Mouse (Mus musculus) G1E-ER4 (cell line): Measurements from ENCODE around the gene Nfatc4. TPM values are rescaled to one million over a fixed set of nuclear protein-coding genes. Genes with fewer than 3 reads are reported as not detected.

Experiments used
- GATA1 ChIP-seq: IDR thresholded peaks from one replicate; pipeline ENCODE4 v1.8.0; 2012; ENCODE audit warnings: low read length, inconsistent platforms
- polyA plus RNA-seq: library from polyadenylated mRNA; stranded (reverse); fragments of >175 nt; gene quantifications from 2 replicates; pipeline ENCODE4 v1.2.3, GENCODE M21; 2012

Nfatc4 gene
- polyA plus RNA-seq, 1 experiment = 0.04 TPM

DNA sequence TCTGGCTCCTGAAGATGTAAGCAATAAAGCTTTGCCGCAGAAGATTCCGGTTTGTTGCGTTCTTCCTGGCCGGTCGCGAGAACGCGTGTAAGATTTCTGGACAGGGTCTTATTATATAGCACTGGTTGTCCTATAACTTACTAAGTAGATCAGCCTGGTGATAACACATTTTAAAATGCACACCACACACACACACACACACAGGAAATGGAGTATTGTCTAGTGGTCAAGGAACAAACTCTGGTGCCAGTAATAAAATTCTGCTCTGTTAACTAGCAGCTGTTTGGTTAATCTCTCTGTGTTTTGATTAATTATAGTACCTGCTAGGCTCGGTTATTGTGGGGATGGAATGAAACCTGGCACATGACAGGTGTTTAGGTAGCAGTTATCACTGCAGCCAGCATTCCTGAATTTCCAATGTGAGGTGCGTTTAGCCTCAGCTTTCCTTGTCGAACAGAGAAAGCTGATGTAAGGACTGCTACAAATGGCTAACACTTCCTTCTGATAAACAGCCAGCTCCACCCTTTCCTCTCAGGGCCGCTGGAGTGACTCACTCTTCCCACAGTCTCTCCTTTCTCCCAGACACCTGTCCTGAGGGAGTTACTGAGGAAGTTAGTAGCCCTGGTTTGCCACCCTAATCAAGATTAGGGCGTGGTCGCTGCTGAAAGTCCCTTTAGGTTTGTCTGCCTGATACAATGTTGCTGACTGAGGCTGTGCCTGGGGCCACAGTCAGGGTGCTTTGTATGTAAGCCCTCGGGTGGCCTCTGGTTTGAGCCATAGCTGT, 27.4 kb upstream of the Nfatc4 start:
- TF ChIP-seq GATA1 = no peak

DNA sequence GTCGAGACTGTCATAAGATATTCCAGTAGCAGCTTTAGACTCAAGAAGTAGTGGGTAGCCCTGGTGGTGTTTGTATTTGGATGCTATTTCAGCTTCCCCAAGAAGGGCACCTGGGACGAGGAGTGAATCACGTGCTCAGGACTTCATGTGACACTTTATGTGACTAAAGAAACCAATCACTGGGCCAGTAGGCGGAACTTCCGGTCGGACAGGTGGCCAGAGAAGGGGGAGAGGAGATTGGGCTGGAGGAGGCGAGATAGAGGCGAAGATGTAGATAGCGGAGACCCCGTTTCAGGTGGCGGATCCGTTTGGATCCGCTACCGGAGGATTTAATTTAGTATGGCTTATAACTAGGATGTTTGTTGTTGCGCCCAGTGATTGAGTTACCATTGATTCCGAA, 8.1 kb upstream of the Nfatc4 start:
- no peak for TF ChIP-seq GATA1

DNA sequence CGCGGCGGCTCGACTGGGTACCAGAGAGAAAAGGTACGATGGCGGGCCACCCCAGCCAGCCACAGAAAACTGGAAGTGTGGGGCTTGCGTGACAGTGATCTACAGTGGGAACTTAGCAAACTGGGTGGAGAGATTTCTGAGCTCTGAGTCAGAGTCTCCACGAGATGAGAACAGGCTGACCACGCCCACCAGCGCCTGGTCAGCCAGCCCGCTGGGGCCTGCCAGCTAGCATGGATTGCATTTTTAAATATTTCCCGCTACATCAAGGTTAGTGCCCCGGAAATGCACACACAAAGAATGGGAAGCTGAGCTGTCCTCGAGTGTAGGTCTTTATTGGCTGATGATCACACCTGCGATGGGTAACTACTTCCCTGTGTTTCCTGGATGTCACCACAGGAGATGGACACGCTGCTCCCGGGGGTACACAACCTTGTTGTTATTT, 7.6 kb upstream of the Nfatc4 start:
- no peak for TF ChIP-seq GATA1

DNA sequence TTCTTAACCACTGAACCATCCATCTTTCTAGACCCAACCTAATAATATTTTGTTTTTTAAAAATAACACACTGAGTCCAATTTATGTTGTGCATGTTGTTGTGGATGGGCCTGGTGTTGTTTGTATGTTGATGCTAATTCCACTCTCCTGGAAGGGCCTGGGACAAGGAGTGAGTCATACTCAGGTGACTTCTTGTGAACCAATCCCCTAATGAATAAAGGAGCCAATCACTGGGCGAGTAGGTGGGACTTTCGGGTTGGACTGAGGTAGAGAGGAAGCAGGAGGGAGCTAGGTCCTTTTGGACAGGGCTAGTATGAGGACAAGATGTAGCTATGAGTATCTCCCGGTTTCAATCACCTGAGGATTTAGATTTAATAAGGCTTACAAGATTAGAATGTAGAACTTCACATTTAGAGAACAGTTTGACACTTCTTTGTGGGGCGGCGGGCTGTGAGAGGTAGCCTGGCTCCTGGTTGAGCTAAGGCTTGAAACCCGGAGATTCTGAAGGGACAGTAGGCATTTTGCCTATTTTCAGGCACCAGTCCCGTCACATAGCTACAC, 3.0 kb upstream of the Nfatc4 start:
- TF ChIP-seq GATA1 = no peak

DNA sequence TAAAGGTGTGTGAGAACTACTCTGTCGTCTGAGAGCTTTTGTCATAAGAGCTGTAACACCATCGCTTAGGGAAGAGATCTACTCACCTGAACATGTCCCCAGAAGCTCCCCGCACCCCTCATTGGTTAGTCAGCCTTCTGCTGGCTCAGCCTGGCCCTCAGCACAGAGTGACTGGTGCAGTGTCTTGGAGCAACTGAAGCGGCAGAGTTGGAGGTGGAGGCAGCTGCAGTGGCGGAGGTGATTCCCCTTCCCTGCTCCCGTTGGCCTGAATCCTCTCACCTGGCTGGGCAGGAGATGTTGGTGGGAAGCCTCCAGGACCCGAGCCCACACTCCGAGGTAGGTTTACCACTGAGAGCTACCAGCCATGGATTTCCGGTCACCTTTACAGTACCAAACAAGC, 2.4 kb upstream of the Nfatc4 start:
- no peak for TF ChIP-seq GATA1

DNA sequence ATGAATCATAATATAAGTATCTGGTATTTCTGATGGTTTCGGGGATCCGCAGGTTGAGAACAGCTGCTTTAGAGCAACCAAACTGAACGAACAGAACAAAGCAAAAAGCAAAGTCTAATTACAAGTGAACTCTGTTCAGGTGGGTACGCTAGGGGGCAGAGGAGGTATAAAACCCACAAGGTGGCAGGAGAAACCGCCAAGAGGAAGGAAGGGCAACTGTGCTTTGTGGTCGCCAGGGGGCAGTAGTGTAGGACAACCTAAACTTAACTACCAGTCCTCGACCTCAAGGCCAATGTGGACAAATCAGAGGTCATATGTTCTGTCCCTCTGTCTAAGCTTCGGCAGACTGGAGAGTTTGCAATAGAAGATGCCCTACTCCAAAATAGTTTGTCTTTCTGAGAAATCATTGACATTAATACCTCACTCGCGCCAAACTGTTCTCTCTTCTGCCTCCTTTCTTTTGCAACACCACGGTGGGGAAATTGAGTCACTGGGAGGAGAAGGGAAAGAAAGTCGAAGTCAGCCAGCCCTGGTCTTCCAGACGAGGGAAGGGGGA, 431 bp upstream of the Nfatc4 start:
- no peak for TF ChIP-seq GATA1

DNA sequence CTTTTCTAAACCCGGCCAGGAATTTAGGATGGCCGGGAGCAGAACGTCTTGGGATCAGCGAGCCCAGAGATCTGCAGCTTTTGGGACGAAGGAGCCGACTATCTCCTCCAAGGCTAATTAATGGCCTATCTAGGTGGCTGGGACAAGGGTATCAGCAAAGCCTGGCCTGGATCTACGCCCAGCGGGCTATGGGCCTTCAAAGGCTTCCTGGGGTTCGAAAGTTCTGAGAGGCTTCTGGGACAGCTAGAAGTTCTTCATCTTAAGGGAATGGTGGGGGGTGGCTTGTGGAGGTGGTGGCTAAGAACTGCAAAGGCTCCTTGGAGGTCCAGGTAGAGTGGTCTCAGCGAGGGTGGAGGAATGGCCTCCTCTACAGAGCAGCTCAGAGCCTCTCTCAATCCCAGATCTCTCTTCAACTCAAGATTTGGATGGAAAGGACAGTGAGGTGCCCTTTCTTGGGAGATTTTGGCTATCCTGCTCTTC, 1.1 kb downstream of the Nfatc4 start:
- TF ChIP-seq GATA1 = no peak

DNA sequence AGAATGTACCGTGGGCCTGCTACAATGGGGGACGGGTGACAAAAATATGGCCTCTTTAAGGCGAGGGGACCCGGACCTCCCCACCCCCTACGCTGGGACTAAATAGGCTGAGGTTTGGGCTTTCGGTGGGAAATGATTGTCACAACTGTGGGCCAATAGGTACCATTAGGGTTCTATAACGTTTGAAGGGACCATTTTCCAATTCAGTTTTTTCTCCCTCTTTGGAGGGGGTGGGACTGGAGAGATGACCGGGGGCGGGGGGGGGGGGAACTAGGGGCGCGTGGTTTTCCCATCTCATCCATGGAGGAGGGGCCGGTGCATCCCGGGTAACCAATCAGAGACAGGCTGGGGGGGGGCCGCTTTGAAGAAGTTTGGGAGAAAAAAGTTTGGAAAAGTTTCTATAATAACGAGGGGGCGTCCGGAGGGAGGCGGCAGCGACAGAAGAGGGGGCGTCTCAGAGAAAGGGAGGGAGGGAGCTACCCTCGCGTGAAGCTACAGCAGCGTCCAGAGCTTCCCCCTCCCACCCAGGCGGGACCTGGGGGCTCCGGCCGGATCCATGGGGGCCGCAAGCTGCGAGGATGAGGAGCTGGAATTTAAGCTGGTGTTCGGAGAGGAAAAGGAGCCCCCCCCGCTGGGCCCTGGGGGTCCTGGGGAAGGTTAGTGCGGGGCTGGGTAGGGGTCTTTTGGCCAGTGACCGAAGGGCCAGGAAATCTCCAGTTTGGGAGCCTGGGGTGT, 1.7 kb downstream of the Nfatc4 start:
- TF ChIP-seq GATA1 = no peak

DNA sequence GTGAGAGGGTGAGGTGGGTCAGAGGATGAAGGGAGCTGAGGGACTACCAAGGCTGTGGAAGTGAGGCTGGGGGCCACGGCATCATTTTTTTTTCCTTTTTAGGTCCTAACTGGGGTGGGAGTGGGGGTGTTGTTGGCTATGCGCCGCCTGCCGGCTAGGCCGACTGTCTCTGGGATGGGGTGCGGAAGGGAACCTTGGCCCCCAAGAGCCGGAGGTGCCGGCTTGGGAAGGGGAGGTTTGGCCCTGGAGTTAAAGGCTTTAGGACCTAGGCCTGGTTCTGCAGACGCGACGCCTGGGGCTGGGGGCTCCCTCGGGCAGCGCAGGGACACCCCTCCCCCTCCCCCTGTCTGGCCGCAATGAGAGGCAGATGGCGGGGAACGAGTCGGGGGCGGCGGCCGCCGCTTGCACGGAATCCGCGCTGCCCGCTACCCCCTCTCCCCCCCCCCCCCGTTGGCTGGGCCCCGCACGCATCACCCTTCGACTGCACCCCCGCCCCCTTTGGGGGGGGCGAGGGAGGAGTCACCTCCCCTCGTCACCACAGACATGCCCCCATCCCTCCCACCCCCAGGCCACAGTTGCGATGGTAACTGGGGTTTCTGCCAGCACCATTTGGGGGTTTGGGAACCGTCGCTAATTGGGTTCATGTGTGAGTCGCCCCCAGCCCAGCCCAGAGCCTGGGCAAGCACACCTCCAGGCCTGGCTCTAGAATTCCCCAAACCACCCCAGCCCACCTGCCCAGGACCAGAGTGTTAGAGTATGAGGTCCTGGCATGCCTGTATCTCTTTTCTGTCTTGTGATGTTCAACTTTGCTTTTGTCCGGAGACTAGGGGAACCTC, 2.5 kb downstream of the Nfatc4 start:
- no peak for TF ChIP-seq GATA1

DNA sequence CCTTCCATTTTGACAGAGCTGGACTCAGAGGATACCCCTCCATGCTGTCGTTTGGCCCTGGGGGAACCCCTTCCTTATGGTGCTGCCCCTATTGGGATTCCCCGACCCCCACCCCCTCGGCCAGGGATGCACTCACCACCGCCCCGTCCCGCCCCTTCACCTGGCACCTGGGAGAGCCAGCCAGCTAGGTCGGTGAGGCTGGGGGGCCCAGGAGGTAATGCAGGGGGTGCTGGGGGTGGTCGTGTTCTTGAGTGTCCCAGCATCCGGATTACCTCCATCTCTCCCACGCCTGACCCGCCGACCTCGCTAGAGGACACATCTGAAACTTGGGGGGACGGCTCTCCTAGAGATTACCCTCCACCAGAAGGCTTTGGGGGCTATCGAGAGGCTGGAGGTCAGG, 3.2 kb downstream of the Nfatc4 start:
- no peak for TF ChIP-seq GATA1

DNA sequence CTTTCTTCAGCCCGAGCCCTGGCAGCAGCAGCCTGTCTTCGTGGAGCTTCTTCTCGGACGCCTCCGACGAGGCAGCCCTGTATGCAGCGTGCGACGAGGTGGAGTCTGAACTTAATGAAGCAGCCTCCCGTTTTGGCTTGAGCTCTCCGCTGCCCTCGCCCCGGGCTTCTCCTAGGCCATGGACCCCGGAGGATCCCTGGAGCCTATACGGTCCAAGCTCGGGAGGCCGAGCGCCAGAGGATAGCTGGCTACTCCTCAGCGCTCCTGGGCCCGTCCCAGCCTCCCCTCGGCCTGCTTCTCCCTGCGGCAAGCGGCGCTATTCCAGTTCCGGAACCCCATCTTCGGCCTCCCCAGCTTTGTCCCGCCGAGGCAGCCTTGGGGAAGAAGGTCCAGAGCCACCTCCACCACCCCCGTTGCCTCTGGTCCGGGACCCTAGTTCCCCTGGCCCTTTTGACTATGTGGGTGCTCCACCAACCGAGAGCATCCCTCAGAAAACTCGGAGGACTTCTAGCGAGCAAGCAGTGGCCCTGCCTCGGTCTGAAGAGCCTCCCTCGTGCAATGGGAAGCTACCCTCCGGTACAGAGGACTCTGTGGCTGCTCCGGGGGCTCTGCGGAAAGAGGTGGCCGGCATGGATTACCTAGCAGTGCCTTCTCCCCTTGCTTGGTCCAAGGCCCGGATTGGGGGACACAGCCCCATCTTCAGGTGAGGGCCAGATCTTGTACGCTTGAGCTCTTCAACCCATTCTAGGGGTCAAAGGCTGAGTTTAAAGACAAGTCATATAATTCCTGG, 3.8 kb downstream of the Nfatc4 start:
- TF ChIP-seq GATA1 = no peak

DNA sequence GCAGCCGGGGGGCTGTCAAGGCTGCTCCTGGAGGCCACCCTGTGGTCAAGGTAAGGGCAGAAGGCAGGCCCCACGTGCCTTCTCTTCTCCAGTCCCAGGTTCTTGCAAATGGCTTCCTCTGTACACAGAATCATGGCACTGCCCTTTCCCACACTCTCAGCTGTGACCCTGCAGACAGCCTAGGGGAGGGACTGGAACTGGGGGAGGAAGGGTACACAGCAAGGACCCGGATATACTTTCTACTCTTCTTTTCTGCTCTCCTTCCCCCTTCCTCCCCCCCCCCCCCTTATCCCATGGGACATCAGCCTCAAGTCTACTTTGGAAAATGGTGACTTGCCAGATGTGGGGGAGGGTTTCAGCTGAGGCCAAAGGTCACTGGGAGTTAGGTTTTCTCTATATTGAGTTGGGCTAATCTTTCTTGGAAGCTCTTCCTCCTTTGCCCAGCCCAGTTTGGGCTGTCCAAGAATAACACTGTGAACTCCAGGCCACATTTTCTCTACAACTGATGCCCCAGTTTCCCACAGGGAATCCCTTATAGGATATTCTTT, 5.8 kb downstream of the Nfatc4 start:
- TF ChIP-seq GATA1 = no peak

DNA sequence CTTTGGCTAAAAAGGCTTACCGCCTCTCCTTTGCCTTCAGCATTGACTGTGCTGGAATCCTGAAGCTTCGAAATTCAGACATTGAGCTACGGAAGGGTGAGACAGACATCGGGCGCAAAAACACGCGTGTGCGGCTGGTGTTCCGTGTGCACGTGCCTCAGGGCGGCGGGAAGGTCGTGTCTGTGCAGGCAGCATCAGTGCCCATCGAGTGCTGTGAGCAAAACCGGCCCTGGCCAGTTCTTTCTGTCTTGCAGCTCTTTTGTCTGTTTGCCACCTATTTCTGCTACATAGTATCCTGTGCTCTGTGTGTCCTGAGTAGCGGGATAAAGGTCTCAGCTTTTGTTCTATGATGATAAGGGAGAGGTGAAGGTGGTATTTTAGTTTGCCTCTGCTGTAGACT, 6.9 kb downstream of the Nfatc4 start:
- no peak for TF ChIP-seq GATA1

DNA sequence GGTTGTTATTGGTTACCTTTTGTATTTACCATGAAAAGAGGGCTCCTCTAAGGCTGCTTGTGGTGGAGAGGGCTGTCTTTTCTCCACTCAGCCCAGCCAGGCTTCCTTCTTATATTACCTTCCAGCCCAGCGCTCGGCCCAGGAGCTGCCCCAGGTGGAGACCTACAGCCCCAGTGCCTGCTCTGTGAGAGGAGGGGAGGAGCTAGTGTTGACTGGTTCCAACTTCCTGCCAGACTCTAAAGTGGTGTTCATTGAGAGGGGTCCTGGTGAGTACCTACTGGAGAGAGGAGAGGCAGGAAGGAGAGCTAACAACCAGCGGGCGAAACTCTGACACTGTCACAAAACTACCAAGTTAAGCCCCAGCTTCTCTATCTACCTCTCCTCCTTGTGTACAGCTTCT, 7.4 kb downstream of the Nfatc4 start:
- no peak for TF ChIP-seq GATA1
